Mouse (Mus musculus) brain, embryonic 14.5 days (tissue): ENCODE data around the gene Sord. TPM values are rescaled to one million over a fixed set of nuclear protein-coding genes. Genes with fewer than 3 reads are reported as not detected.

Experiments used
- DNase-seq: peaks from one replicate; pipeline ENCODE4 v3.0.0-alpha.2; 2011; ENCODE audit warnings: low read depth
- CTCF ChIP-seq: fragments of 200-500 bp; IDR thresholded peaks from 2 replicates; pipeline ENCODE4 v1.5.1; 2012; ENCODE audit warnings: inconsistent platforms, mild to moderate bottlenecking, moderate library complexity, borderline replicate concordance; ENCODE audit not compliant: insufficient read depth, insufficient read length; ENCODE audit errors: extremely low read depth
- POLR2A ChIP-seq: fragments of 200-500 bp; IDR thresholded peaks from 2 replicates; pipeline ENCODE4 v1.6.1; 2012; ENCODE audit warnings: mild to moderate bottlenecking, inconsistent platforms, borderline replicate concordance; ENCODE audit not compliant: poor library complexity, insufficient read depth, insufficient read length, severe bottlenecking; ENCODE audit errors: extremely low read depth
- polyA plus RNA-seq: library from polyadenylated mRNA; depleted of rRNA; stranded (reverse); fragments of >200 nt; gene quantifications from 2 replicates; pipeline ENCODE4 v1.2.3, GENCODE M21; 2012

Gene Sord
- polyA plus RNA-seq, 1 experiment, result 13.4 TPM

- TF ChIP-seq POLR2A (no peak), CTCF (no peak)
- DNase-seq, result peak; percentile 23
Measured at GRCm38 (mm10) chr2:122298596-122299490, 64.3 kb downstream of the Sord start, which contains the start of gene Duoxa2. Gene Duoxa2 (plus strand): TSS chr2:122298900.

- DNase-seq, result no peak
- TF ChIP-seq POLR2A (no peak), CTCF (no peak)
Measured at GRCm38 (mm10) chr2:122299911-122300655, 65.5 kb downstream of the Sord start.

- no peak for TF ChIP-seq CTCF
- no peak for TF ChIP-seq POLR2A
- DNase-seq, result no peak
Measured at GRCm38 (mm10) chr2:122300656-122301020, 66.1 kb downstream of the Sord start.

- TF ChIP-seq POLR2A (no peak), CTCF (no peak)
- peak; percentile 64 for DNase-seq
Measured at GRCm38 (mm10) chr2:122301081-122301920, 66.8 kb downstream of the Sord start.

- DNase-seq, result no peak
- no peak for TF ChIP-seq CTCF
- no peak for TF ChIP-seq POLR2A
Measured at GRCm38 (mm10) chr2:122301921-122302573, 67.5 kb downstream of the Sord start.

- DNase-seq, result peak; percentile 89
Measured at GRCm38 (mm10) chr2:122302574-122303241, 68.2 kb downstream of the Sord start.

GRCm38 (mm10) chr2:122304544-122304943 is 70.0 kb downstream of the Sord start:
- no peak for DNase-seq
- TF ChIP-seq CTCF (no peak), POLR2A (no peak)

More at GRCm38 (mm10) chr2:122302574-122303241, 68.2 kb downstream of the Sord start:
- TF ChIP-seq CTCF, result peak; percentile 90
- TF ChIP-seq POLR2A, result no peak

GRCm38 (mm10) chr2:122305097-122305892 is 70.7 kb downstream of the Sord start:
- no peak for DNase-seq
- TF ChIP-seq POLR2A, result no peak
- TF ChIP-seq CTCF, result no peak

- TF ChIP-seq CTCF (no peak), POLR2A (no peak)
Measured at GRCm38 (mm10) chr2:122306184-122306583, 71.6 kb downstream of the Sord start.

GRCm38 (mm10) chr2:122309647-122310046 is 75.1 kb downstream of the Sord start:
- peak; percentile 48 for DNase-seq
- no peak for TF ChIP-seq POLR2A
- no peak for TF ChIP-seq CTCF

More at GRCm38 (mm10) chr2:122306184-122306583, 71.6 kb downstream of the Sord start:
- DNase-seq, result peak; percentile 55

GRCm38 (mm10) chr2:122311561-122311960 is 77.0 kb downstream of the Sord start:
- peak; percentile 74 for DNase-seq
- TF ChIP-seq POLR2A (no peak), CTCF (no peak)

GRCm38 (mm10) chr2:122312722-122313417 is 78.3 kb downstream of the Sord start:
- DNase-seq, result peak; percentile 77
- TF ChIP-seq CTCF (peak; percentile 74), POLR2A (no peak)
